ENCODE assay signal across 9 mouse cellular contexts in the genomic region with DNA sequence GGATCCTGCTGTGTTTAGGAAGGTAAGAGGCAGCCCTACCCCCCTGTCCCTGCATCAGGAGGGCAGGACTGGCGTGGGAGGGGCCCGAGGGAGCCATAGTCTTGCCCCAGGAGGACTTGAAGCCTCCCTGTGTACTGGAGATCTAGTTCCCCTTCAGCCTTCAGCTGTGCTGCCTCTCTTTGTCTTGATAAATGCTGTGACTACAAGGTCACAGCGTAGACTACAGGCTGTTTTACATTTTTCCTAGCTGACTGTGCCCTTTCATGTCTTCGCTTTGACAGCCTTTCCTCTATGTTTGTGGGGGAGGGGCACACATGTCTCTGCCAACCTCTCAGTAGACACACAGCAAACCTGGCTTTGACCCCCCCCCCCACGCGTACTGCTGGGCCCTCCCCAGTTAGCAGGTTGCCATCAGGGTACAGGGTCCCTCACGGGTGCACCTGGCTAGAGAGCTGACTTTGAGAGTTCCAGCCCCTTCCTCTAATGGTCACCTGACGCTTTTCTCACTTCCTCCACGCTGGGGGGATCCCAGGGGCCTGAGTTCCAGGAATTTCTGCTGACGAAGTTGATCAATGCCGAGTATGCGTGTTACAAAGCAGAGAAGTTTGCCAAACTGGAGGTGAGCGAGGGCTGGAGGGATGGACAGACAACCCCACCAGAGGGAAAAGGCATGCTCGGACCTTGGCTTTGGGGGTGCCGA. TPM values are rescaled to one million over a fixed set of nuclear protein-coding genes. Genes with fewer than 3 reads are reported as not detected.
A peak's percentile ranks its signal among the peaks of the same experiment; 100 is the strongest.
DNase-seq lines count a peak whose midpoint lies in the region; ATAC-seq and TF ChIP-seq lines count a peak whose summit lies in the region.
"Had no signal": no experiment of that assay in that cellular context is flagged by ENCODE, and none has a peak within 500 bp of the region (broad histone marks: within the 10 kb centered on the region; RNA-seq: fewer than 3 reads in every experiment).

No protein-coding gene starts in this region.

- peak overlapping the region; percentile 29 for H3K4me3 ChIP-seq in hindbrain, embryonic 10.5 days
- H3K4me3 ChIP-seq in midbrain, postnatal 0 days (ENCODE audit: low read depth, low read length), result no peak overlapping the region

- WGBS in hindbrain, embryonic 10.5 days, result 27% methylated on average over 15 of the region's 15 CpGs
- WGBS in midbrain, postnatal 0 days, result 35% methylated on average over 15 of the region's 15 CpGs

- H3K4me2 ChIP-seq in midbrain, postnatal 0 days (ENCODE audit: low read depth, low read length, poor library complexity, severe bottlenecking), result no peak overlapping the region

- peaks cover 84% of the 10 kb centered on the region for H3K27me3 ChIP-seq in hindbrain, embryonic 10.5 days (ENCODE audit: insufficient read depth, poor library complexity, severe bottlenecking)
- H3K27me3 ChIP-seq in midbrain, postnatal 0 days (ENCODE audit: insufficient read depth, low read length), result no peaks in the 10 kb centered on the region

- H3K36me3 ChIP-seq in hindbrain, embryonic 10.5 days, result no peaks in the 10 kb centered on the region
- H3K36me3 ChIP-seq in midbrain, postnatal 0 days (ENCODE audit: insufficient read depth, low read length), result peaks cover 37% of the 10 kb centered on the region

- no peak for ATAC-seq in midbrain, postnatal 0 days (ENCODE audit: low FRiP score)

- peak; percentile 60 for DNase-seq in embryo, embryonic 10 days (ENCODE audit: low spot score)
- DNase-seq in embryo, embryonic 9.5 days (ENCODE audit: extremely low spot score), result no peak
- DNase-seq in adrenal gland, postnatal 36 days, result peak; percentile 66 to 81
- peak; percentile 53 for DNase-seq in hindbrain, embryonic 10.5 days (ENCODE audit: low spot score)
- DNase-seq in midbrain, postnatal 0 days (ENCODE audit: low spot score), result peak; percentile 57
- no peak for DNase-seq in left cerebral cortex, adult 9 months (ENCODE audit: low spot score in 2 of 2)
- DNase-seq in retina, postnatal 1 day, result no peak
- DNase-seq in gastrocnemius, postnatal 4 days (ENCODE audit: low spot score in 2 of 2), result no peak
- DNase-seq: lung, postnatal 36 days had no signal

- no peak overlapping the region for H3K9ac ChIP-seq in midbrain, postnatal 0 days (replicated peaks; ENCODE audit: low read length, poor library complexity, severe bottlenecking)

- peak overlapping the region; percentile 86 for H3K27ac ChIP-seq in hindbrain, embryonic 10.5 days
- H3K27ac ChIP-seq in midbrain, postnatal 0 days (ENCODE audit: low read depth, low read length), result peak overlapping the region; percentile 34; the same call in 1 of the 2 replicates

- H3K4me1 ChIP-seq in hindbrain, embryonic 10.5 days (replicated peaks), result peaks cover 83% of the 10 kb centered on the region
- no peaks in the 10 kb centered on the region for H3K4me1 ChIP-seq in midbrain, postnatal 0 days (ENCODE audit: insufficient read depth, low read length)

- no peaks in the 10 kb centered on the region for H3K9me3 ChIP-seq in hindbrain, embryonic 10.5 days
- no peaks in the 10 kb centered on the region for H3K9me3 ChIP-seq in midbrain, postnatal 0 days (ENCODE audit: low read length)

- TF ChIP-seq CTCF in midbrain, postnatal 0 days (IDR thresholded peaks at IDR 0.05), result no peak

RNA-seq across cellular contexts. Expression of a gene that starts 55.0 kb away (rescaled TPM):
- 100 to 1,000 TPM; 102 to 123 TPM for total RNA-seq in adrenal gland, postnatal 36 days (2021)
- 6.3 and 13.4 TPM in 2 replicates for polyA plus RNA-seq in hindbrain, embryonic 10.5 days (2016; fragmentation: Nextera tagmentation; extraction: Ambion mirVana)
- 232 and 270 TPM in 2 replicates for total RNA-seq in midbrain, postnatal 0 days (2014; rRNA removed)
- 115 and 123 TPM in 2 replicates for polyA plus RNA-seq in midbrain, postnatal 0 days (2015; fragmentation: Nextera tagmentation; extraction: Ambion mirVana)
- total RNA-seq in gastrocnemius, postnatal 4 days (2021), result 1 to 10 TPM; 6.6 to 7.4 TPM

Comparison
In these comparisons a context has a peak if more than half of its experiments do, and no peak if none do; other contexts are left out.
1. DNase-seq: peak in embryo, embryonic 10 days (single experiment), adrenal gland, postnatal 36 days (2 of 2), hindbrain, embryonic 10.5 days (single experiment) and midbrain, postnatal 0 days (single experiment); none in embryo, embryonic 9.5 days (single experiment), left cerebral cortex, adult 9 months (0 of 2), retina, postnatal 1 day (single experiment) and gastrocnemius, postnatal 4 days (0 of 2).
2. RNA of a gene that starts 55.0 kb away (total RNA-seq): 232 to 270 TPM in midbrain, postnatal 0 days and 102 to 123 TPM in adrenal gland, postnatal 36 days; 6.6 to 7.4 TPM in gastrocnemius, postnatal 4 days; every median in the first group is over 10 times any median in the second.